Mouse (Mus musculus) midbrain, embryonic 11.5 days (tissue): ENCODE results near the gene Ccnq. TPM values are rescaled to one million over a fixed set of nuclear protein-coding genes. Genes with fewer than 3 reads are reported as not detected.

ENCODE experiments used
- microRNA-seq: library from miRNA; unstranded; fragments of <30 nt; microRNA quantifications from one replicate; pipeline ENCODE4, GENCODE M21; 2017
- polyA plus RNA-seq: library from polyadenylated mRNA; unstranded; fragments of >200 nt; fragmentation: Nextera tagmentation; extraction: Ambion mirVana; gene quantifications from 2 replicates; pipeline ENCODE4 v1.2.1, GENCODE M21; 2014

Ccnq gene
- polyA plus RNA-seq, 1 experiment from 2014 or later = 42.1 TPM

Small RNA genes within 50 kb of the gene (microRNA-seq; reads per million reads assigned to microRNA genes)
- not detected for gene Gm23840

Other genes starting within 250 kb of the Ccnq start
- gene Sebox, start 248.3 kb downstream of the Ccnq start, polyA plus RNA-seq = not detected in 2 replicates
- 82.4 and 91.3 TPM in 2 replicates for gene Tmem199, start 239.6 kb downstream of the Ccnq start, polyA plus RNA-seq
- 135 and 139 TPM in 2 replicates for gene Poldip2, start 239.5 kb downstream of the Ccnq start, polyA plus RNA-seq
- 76.7 and 83.1 TPM in 2 replicates for gene Tnfaip1, start 215.4 kb downstream of the Ccnq start, polyA plus RNA-seq
- 109 and 110 TPM in 2 replicates for gene Ift20, start 215.4 kb downstream of the Ccnq start, polyA plus RNA-seq
- gene Tmem97, start 201.0 kb downstream of the Ccnq start, polyA plus RNA-seq = 71.6 and 75.5 TPM in 2 replicates
- gene Nlk, start 54.4 kb downstream of the Ccnq start, polyA plus RNA-seq = 25.8 and 36.9 TPM in 2 replicates
- gene Lyrm9, start 74.9 kb upstream of the Ccnq start, polyA plus RNA-seq = 15.4 and 15.9 TPM in 2 replicates
- 0.64 and 0.69 TPM in 2 replicates for gene Nos2, start 169.1 kb upstream of the Ccnq start, polyA plus RNA-seq
- gene Lgals9, start 233.2 kb upstream of the Ccnq start, polyA plus RNA-seq = 5.4 and 6.7 TPM in 2 replicates